Mouse (Mus musculus) gastrocnemius, postnatal 10 days (tissue): ENCODE results near the gene Meox1. TPM values are rescaled to one million over a fixed set of nuclear protein-coding genes. Genes with fewer than 3 reads are reported as not detected.

ENCODE experiments used
- DNase-seq: peaks from one replicate; pipeline ENCODE4 v3.0.0; 2021; ENCODE audit warnings: mixed read lengths
- long read RNA-seq, 2 experiments: library from polyadenylated mRNA; stranded (forward); transcript quantifications; one replicate each; pipeline ENCODE4 v2.0.0; 2021
- total RNA-seq, 2 experiments: library from RNA; stranded (reverse); gene quantifications; 2 replicates each; pipeline ENCODE4 v1.2.3; 2021

The Meox1 gene
- total RNA-seq = 10 to 100 TPM; 11.7 to 12.3 TPM
- long read RNA-seq, experiment 1, transcript Meox1-201 (3 exons, 2,228 nt) = major isoform, 12 of 13 reads
- long read RNA-seq, experiment 1, partial matches to known transcripts = 1 of 13 reads
- long read RNA-seq, experiment 1, other reads (novel, unspliced or antisense) = 0 of 13 reads
- long read RNA-seq, experiment 2, transcript Meox1-201 (3 exons, 2,228 nt) = major isoform, 7 of 7 reads
- long read RNA-seq, experiment 2, partial matches to known transcripts = 0 of 7 reads
- long read RNA-seq, experiment 2, other reads (novel, unspliced or antisense) = 0 of 7 reads

DNA sequence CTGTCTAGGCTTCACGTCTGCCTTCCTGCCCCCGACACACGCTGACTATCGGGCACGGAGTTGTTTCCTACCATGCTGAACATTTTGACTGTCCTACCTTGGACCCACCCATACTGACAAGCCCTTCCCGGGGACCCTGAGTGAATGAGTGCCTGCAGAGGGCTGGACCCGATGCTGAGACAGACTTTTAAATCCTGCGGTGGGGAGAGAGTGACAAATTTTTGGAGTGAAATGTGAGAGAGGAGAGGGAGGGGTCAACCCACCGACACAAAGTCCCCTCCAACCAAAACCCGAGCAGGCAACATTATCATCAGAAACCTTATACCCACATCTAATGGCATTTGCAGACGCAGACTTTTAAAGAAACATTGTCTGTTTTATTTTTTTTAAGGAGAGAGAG, at the start of gene Meox1:
Gene Meox1, minus strand, starts transcription at position 171 of the 400 bp plus-strand sequence.
- DNase-seq = no peak

DNA sequence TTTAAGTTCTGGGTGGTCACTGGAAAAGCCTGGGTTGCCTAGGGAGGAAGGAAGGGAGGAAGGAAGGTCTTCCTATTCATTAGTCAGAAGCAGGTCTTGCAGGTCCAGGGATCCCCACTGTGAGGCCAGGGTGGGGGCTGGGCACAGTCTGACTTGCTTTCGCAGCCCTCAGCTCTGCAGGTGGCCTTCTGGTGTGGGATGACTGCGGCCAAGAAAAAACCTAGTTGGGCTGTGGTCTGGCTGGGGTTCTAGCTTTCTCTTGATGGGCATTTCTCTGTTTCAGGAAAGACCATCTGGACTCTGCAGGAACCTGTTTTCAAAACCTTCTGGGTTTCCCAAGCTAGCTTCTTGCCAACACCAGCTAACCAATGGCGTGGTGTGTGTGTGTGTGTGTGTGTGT, 48.9 kb upstream of the Meox1 start:
- DNase-seq = no peak

DNA sequence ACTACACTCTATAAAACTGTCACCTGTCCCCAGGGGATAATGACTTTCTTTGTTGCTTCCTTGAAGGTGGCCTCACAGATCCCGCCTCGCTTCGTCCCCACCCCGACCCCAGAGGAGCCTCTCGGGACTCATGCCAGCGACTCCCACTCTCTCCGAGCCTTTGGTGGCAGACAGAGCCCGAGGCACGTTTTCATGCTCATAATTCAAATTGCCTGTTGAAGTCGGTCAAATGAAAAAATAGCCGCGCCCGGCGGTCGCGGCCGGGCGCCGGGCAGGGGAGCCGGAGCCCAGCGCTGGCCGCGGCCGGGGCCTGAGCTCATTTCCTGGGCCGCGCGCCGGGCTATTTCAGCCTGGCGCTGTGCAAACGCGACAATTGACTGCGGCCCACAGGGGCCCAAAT, 42.9 kb upstream of the Meox1 start:
- peak; percentile 56 for DNase-seq

DNA sequence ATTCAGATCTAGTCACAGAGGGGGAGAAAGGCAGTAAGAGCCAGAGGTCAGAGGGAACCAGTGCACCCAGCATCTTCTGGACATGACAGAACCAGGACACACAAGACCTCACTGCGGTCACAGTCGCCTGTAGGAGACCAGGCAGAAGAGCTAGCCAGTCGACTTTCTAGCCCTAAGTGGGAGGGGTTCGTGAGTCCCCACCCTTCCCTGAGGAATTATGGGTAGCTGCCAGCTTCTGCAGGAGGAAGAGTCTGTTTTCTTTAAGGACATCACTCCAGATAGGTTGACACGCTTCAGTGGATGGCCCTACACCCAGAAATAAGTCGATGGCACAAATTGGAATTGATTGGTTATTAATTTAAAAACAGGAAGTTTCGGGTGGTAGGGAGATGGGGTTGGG, 42.2 kb upstream of the Meox1 start:
- DNase-seq = no peak

DNA sequence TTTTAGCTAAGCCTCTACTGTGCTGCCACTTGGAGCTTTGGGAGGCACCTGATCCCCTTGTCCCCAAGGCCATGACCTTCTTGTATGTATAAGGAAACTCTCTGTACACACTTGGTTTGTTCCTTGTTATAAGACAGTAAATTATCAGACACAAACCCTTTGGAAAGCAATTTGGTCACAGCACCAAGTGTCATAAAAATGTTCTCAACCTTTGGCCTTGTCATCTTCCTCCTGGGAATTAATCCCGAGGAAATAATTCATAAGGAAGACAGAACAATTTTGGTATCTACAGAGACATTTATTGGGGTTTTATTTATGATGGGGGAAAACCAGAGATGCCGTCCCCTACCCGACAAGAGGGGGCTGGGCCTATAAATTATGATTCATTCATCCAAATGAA, 41.6 kb upstream of the Meox1 start:
- no peak for DNase-seq

DNA sequence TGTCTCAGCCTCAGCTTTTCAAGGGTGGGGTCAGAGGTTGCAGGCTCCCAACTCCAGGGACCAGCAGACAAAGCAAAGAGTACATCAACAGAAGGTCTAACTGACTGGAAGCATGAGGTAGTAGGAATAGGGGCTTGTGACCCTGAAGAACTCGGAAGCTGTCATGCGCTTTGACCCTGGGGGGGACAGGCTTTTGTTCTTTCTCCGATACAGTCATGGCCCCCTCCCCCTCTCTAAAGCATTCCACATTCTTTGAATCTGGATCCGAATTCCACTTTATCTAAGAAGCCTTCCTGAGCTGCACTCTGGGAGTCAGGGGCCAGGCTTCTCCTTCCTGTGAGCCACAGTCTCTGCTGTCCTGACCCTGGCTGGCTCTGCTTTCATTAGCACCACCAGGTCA, 37.8 kb upstream of the Meox1 start:
- DNase-seq = no peak

DNA sequence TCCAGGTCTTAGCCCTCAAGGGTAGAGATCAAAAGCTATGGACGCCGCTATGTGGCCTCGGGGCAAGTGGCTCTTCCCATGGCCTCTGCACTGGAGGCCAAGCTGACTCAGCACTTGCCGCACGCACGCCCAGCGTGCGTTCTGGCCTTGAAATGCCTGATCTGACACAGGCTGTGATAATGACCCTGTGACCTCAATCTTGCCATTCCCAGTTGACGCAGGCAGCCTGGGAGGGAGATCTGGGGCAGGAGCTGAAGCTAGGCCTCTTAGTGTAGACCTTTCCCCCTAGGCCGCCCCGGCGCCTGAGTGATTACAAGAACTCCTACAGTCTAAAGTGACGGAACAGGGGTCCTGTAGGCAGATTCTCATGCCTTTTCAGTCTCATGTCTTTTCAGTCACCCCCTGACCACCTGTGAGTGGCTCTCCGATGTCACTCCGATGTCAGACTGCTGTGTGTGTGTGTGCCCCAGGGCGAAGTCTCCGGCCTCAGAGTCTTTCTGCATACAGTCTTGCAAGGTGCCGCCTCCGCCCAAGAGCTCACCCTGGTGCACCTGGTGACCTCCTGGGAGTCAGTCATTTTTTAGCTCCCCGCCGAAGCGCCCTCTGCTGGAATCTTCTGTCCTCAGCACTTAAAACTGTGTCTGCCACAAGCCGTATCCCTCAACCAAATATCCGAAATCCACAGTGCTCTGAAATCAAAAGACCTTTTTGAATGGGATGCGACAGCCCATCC, 34.0 kb upstream of the Meox1 start:
- DNase-seq = peak; percentile 36

DNA sequence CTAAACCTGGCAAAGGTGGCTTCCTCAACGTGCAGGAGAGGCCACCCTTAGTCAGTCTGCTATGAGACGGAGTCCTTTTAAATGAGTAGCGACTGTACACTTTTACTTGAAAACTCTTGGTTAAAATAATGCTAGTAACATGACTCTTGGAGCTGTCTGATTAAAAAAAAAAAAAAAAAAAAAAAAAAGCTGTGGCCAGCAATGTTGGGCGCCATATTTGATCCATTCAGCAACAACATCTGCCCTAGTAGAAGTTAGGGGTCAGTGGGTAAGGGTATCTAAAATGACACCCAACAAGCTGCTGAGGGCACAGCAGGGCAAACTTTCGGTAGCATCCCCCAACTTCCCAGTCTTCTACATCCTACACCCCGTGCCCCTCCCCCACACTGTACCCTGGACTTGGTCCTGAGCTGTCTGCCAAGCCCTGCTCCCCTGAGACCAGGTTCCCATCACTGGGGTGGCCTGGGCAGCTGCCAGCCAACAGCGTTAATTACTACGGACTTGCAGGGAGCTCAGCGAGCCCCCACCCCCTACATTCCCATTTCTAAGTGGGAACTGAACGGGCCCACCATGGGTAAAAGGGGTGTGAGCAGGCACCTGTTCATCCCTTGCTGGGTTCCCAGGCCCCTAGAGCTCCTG, 32.9 kb upstream of the Meox1 start:
- no peak for DNase-seq

DNA sequence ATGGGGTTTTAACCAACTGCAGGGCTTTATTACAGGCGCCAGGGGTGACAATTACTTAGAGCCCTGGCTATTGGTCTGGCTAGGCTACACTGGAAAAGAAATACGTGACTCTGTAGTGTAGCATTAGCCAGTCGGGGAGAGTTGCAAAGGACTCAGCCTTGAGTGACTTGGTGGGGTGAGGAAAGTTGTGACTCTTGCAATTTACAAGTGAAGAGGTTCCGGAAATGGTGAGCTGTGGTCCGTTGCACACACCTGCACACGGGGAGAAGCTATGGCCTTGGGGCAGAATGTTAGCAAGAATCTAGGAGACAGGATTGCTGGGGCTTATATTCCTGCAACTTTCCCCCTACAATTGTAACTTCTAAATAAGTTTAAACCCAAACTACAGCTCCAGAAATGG, 31.5 kb upstream of the Meox1 start:
- DNase-seq = no peak

DNA sequence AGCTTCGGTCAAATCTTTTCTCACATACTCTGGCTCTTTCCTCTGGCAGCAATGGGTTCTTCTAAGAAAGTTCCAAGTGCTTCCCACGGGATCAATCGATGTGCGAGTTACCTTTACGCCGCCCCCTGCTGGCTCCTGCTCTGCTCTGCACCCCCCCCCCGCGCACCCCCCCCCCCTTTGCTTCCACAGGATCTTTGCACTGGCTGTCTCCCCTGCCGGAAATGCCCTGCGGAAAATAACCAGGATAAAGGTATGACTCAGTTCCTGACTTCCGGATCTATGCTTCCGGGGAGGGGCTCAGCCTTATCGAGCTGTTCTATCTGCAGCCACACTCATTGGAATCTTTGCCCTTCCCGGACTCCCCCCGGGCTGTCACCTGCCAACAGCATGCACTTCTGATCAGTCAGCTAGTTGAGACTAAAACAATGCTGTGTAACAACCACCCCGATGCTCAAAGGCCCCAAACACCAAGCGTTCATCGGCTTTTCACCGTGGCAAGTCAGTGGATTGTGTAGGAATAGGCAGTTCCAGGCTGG, 30.3 kb upstream of the Meox1 start:
- no peak for DNase-seq

DNA sequence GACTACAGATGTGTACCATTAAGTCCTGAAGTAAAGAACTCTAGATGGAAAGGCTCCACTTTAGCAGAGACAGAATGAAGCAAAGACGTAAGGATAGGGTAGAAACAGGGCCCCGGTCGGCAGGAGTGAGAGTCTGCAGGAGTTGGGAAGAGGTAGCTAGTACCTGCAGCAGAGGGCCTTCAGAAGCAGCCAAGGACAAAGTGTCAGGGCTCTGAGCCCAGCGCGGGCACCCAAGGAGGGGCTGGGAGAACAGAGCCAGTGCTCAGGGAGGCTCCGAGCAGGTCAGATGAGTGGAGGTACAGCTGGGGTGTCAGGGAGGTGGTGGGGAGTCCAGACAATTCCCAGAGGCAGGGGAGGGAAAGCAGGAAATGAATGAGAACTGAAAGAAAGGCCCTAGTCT, 29.8 kb upstream of the Meox1 start:
- DNase-seq = no peak

DNA sequence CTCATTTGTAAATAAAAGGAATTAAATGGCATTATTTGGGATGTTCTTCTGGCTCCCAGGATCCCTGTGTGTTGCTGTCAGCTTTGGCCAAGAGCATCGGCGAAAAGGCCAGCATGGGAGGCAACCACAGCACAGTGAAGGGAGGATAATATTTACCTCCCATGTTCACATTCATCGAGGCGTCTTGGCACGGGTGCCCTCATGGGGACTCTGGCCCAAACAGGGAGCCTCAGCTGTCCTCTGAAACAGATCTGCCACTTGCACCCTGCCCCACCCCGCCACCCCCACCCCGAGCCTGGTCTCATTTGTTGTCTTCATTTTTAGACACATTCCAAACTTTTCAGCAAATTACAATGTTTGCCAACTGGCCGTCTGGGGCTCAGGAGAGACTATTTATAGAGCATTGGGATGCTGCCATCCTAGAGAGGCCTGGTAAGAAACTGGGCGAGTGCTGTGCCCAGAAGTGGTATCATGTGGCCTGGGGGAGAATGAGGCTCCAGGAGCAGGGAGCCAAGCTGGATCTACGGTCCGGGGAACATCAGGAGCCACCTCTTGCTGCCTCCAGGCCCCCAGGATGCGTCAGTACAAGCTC, 27.3 kb upstream of the Meox1 start:
- DNase-seq = peak; percentile 39

DNA sequence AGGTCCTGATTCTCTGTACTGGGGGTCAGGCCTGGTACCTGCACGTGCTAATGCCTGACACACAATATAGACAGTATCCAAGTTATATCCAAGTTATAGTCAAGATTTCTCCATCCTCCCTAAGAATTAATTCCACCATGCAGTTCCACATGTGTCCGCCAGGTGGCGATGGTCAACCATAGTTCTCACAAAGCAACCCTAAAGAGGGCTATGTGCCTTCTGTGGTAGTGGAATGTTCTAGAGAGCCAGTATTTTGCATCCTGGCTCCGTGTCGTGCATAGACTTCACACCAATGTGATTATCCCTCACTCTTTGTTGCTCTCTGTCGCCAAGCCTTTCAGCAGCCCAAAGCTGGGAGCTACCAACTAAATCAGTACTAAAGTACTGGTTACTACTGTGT, 25.5 kb upstream of the Meox1 start:
- peak; percentile 83 for DNase-seq

DNA sequence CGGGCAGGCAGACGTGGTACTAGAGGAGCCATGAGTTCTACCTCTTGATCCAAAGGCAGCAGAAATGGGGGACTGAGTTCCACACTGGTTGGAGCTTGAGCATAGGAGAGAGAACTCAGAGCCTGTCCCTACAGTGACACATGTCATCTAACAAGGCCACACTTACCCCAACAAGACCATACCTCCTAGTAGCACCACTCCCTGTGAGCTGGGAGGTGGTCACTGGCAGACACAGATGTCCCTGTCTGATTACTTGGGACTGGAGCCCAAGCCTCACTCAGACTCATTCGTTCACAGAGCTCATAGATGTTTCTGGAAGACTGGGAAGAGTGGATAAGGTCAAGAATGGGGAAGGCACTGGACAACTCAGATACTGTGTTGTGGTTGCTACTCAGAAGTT, 24.4 kb upstream of the Meox1 start:
- DNase-seq = no peak

DNA sequence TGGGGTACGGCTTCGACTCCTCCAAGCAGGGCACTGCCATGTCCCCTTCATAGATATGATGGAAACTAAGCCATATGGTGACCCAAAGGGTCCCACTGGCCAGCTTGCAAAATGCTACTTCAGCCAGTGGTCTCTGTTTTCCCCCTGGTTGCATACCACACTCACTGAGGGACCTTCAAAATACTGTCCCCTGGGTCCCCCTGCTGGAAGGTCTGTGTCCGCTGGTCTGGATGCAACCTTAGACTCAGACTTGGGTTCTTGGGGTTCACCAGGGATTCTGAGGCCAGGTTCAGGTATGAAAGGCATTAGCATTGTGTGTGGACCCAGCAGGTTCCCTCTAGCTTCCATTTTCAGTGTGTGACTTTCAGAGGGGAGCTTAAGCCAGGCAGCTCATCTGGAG, 22.6 kb upstream of the Meox1 start:
- no peak for DNase-seq

DNA sequence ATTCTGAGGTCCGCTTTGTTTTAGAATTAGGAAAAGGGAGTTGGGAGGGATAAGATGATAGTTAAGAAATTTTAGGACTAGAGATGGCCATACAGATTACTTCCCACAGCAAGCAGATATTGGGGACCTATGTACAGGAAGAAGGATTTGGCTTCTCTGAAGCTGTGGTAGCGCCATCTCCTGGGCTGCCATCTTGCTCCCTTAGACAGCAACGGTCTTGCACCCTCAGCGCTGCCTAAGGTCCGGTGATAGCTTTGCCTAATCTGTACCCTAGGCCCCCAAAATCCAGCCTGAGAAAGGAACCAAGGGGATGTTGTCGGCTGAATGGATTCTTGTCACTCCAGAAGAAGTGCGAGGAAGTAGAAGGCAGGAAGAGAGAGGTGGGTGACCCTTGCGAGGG, 19.4 kb upstream of the Meox1 start:
- DNase-seq = no peak

DNA sequence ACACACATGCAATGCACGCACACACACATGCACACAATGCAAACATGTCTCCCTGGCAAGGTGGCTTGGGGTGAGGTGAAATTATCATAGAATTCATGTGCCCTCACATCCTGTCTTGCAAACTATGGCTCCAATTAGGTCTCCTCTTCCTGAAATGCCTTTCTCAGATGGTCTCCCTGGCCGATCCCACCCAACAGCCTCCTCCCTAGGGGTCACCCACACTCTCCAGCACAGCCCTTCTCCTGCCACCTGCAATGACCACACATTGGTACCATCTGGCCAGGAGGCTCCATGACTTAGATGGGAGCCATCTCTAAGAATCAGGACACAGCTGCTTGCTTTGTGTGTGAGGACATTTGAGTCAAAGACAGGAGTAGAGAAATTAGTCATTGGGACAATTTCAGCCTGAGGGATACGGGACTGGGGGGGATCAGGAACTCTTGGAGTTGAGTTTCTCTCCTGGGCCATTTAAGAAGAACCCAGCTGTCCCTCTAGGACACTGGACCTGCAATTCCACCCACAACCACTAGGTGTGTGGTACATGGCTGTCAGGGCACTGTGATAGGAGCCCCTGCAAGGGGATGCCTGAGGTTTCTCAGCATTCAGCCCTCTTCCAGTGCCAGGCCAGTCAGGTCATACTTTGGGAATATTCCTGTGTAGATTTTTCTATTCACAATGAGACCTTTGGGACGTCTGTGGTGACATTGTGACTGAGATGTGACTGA, 17.8 kb upstream of the Meox1 start:
- DNase-seq = no peak

DNA sequence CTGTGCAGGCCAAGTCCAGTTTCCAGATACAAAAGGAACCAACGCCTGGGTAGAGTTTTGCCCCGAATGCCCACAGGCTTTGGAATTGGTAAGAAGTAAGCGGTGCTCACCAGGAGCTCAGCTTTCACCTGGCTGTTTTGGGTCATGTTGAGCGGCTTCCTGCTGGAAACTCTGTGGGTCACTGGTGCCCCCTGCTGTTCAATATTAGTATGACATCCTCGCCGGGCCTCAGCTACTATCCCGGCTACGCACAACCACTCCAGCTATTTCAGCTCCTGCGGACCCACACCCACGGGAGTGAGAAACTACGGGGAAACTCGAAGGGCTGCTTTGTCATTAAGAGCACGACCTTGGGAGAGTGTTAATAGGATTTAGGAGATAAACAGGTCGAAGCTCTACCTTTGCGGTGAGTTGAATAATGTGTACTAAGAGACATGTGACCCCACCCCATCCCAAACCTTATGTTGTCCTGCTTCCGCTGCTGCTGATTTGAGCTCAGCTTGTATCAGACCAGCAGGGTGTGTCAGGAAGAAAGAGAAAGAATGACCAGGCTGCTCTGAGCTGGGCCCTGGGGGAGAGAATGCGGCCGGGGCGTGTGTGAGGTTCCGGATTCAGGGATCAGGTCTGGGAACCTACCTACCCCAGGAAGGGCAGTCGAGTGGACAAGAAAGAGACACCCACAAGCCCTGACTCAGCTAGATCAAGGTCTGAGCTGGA, 16.2 kb upstream of the Meox1 start:
- peak; percentile 86 for DNase-seq

DNA sequence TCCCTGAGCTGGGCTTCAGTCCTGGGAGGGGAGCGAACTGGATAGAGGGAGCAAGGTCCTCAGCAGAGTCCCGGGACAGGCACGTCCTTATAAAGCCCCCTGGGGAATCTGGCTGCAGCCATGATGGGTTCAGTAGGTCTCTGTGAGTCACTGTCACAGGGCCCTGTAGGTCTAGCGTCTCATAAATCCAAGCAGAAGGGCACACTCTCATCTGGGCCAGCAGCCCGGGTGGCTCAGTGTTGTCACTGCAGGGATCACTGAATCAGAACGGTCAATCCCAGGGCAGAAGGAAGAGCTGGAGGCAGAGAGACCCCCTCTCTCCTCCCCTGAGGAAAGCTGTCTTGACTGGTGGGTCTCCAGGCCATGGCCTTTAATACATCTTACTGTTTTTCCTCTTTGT, 14.6 kb upstream of the Meox1 start:
- DNase-seq = no peak

DNA sequence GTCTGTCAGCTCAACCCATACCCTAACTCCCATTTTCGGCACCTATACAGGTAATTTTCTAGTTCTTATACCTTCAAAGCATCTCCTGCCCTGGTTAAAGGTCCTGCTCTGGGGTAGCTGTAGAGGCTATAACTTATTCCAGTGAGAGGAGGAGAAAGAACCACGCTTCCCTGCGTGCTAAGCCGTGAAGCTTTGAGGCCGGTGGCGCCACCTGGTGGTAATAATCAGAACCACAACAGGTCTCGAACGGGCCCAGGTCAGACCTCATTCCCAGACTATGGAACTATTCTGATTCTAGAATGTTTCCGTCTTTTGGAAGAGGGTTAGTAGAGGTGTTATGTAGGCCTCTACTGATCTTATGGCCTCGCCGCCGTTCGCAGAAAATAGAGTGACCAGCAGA, 10.9 kb upstream of the Meox1 start:
- DNase-seq = peak; percentile 90

DNA sequence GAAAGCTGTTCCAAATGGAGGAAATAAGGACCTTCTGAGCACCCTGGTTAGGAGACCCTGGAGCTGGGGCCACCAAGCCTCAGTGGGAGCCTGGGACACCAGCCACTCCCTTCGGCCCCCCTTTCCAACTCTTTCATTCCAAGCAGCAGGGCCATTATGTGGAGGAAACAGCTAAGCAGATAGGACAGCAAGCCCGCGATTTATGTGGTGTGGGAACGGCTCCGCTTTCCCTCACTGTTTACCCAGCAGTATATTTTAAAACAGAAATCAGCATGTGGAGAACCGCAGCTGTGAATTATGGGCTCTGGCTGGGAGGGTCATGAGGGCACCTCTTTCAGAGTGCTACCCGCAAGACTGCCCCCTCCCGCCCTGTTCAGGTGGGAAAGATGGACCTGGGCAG, 7.1 kb upstream of the Meox1 start:
- no peak for DNase-seq

DNA sequence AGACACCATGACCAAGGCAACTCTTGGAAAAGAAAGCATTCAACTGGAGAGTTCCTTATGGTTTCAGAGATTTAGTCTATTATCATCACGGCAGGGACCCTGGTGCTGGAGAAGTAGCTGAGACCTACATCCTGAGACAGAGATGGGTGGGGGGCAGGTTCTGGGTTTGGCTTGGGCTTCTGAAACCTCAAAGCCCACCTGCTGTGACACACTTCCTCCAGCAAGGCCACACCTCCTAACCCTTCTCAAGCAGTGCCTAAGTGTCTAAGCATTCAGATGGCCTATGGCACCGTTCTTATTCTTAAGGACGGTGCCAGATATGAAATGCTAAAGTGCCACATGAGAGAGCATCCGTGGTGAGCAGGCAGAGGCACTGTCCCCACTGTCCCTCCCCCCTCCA, 4.2 kb upstream of the Meox1 start:
- DNase-seq = no peak
